Mouse (Mus musculus) cerebellum, postnatal 4 days (tissue): Measurements from ENCODE around the gene Gnao1.

ENCODE experiments used
- DNase-seq, 2 experiments: peaks; one replicate each; pipeline ENCODE4 v3.0.0; 2022; ENCODE audit warnings: low spot score in 2 of 2, mixed read lengths in 1 of 2

Gene Gnao1

DNA sequence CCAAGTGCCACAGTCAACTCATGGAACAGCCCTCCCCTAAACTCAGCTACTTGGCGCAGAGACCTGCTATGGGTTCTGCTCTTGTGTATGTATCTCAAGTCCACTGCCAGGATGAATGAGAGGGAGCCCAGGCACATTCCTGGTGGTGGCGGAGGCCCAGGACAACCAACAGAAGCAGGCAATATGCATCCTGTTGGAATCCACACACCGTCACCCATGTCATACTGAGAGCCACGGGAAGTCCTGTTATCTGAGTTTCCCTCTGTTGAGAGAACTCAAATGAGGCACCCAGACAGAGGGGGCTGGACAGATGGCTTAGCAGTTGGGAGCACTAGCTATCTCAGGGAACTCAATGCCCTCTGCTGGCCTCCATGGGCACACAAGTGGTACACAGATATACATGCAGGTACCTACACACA lies 131.9 kb downstream of the Gnao1 start:
- DNase-seq, result no peak

DNA sequence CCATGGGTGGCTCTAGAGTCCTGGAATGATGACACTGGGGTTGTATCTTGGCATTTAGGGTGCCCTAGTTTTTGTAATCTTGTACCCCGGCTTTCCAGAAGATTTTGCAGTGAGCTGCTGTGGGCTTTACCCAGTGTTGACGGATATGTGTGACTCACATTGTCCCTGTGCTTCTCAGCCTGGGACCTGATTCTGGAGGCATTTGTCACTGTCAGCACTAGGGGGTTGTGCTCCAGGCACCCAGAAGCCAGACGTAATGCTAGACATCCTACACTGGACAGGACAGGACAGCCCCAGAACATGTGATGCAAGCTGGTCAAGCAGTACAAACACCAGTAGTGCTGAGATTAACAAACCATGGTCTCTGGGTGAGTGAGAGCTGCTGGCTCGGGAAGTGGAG lies 136.0 kb downstream of the Gnao1 start:
- DNase-seq, result no peak

GRCm38 (mm10) chr8:93946397-93946796 lies 136.6 kb downstream of the Gnao1 start:
- no peak for DNase-seq

- no peak for DNase-seq
These were observed 140.4 kb downstream of the Gnao1 start for GRCm38 (mm10) chr8:93950133-93950532.

- no peak for DNase-seq
These were observed 142.7 kb downstream of the Gnao1 start for GRCm38 (mm10) chr8:93952511-93952910.

GRCm38 (mm10) chr8:93958402-93958801 lies 148.6 kb downstream of the Gnao1 start:
- DNase-seq, result no peak

GRCm38 (mm10) chr8:93960909-93961308 lies 151.1 kb downstream of the Gnao1 start:
- no peak for DNase-seq

GRCm38 (mm10) chr8:93968293-93968692 lies 158.5 kb downstream of the Gnao1 start:
- DNase-seq, result peak in 1 of 2 experiments; percentile 1

GRCm38 (mm10) chr8:93969626-93970340 lies 160.0 kb downstream of the Gnao1 start:
- peak; percentile 1 to 14 for DNase-seq

DNA sequence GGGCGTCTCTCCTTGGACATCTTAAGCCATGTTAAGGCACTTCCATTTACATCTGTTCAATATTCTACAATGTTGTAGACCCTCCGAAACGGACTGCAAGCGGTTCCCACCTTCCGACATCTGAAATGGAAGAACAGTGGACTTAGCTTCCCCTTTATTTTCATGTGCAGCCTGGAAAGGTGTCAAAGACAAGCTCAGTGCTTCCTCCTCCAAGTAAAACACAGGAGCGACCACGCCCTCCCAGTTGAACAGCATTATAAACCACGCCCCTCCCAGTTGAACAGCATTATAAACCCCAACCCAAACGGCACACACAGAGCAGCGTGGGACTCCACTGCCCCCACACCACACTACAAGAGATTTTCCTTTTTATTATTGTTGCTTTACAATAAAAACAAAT lies 161.7 kb downstream of the Gnao1 start:
- peak; percentile 1 to 10 for DNase-seq

DNA sequence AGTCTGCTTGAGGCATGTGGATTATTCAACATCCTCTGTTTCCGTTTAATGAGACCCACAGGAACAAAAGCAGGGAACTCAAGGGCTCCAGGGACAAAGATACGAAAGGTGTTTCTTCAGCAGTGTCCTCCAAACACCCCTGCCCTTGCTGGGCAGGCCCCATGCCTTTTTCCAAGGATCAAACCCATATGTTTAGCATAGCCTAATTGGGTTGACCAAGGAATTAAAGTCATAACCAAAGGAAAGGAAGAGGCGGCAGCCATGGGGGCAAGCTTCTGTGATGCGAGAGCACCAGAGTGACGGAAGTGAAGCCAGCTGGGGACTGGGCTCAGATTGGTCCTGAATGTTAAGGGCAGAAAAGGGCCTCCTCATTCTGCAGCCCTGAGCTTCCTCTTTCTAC lies 162.4 kb downstream of the Gnao1 start:
- peak; percentile 1 to 13 for DNase-seq

- DNase-seq, result peak; percentile 5 to 17
These were observed 163.4 kb downstream of the Gnao1 start for GRCm38 (mm10) chr8:93972971-93973734.

DNA sequence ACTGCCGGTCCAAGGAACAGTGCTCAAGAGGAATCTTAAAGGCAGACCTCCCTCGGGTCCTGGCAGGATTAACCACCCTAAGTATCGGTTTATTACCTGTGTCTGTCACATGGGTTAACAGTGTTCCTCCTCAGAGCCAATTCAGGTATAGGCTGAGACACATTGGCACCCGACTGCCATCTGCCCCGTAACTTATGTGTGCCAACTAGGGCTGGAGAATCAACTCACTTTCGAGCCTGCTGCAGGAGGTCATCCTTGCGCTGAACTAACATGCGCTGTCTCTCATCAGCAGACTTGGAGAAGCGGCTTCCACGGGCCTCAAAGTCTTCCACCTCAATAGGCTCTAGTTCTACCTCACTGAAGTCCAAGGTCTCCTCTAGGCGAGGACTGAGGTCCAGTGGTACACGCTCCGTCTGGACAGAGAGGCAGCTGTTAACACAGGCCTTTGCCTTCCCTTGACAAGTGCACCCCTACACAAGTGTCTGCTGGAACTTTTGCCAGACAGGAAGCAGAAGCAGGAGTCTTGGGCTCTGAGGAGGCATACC lies 164.1 kb downstream of the Gnao1 start:
- peak in 1 of 2 experiments; percentile 19 for DNase-seq

DNA sequence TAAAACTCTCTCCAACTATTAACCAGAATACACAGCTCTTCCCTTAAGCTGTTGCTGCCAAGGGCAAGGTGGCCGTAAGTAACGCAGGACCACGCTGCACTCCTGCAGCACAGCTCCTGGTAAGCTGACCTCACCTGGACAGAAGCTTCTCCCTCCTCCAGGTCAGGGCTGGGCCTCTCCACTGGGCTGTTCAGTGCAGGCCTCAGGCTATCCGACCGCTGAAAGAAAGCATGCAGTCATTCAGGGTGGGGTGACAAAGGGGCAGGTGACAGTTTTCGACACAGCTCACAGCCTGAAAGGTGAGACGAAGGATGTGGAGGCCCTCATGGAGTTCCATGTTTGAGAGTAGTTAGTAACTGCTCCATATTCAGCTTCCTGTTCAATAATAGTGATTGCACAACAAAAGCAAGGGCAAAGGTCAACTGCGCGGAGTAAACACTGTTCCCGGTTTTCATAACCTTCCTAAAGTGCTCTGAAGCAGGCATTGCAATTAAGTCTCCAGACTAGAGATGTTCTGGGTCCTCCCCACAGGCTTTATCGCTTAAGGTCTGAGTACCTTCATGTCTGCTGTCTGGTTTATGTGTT lies 164.9 kb downstream of the Gnao1 start:
- peak in 1 of 2 experiments; percentile 10 for DNase-seq

DNA sequence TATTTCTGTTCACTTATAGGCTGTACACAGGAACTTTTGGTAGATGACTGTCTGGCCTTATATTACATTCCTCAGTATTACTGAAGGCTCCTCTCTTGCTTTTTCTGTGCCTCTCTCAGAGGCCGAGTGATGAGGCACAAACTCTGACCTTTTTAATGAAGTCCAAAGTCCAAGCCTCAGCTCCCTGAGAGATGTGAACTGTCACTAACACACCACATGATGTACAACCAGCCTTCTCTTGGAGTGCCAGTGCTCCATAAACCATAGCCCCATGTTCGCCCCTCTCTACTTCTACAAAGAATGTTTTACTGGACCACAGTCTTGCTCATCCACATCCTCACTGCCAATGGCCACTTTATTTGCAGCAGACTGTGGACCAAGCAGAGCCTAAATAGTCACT lies 165.6 kb downstream of the Gnao1 start:
- peak in 1 of 2 experiments; percentile 5 for DNase-seq

GRCm38 (mm10) chr8:93976446-93977211 lies 166.9 kb downstream of the Gnao1 start:
- DNase-seq, result peak in 1 of 2 experiments; percentile 14

DNA sequence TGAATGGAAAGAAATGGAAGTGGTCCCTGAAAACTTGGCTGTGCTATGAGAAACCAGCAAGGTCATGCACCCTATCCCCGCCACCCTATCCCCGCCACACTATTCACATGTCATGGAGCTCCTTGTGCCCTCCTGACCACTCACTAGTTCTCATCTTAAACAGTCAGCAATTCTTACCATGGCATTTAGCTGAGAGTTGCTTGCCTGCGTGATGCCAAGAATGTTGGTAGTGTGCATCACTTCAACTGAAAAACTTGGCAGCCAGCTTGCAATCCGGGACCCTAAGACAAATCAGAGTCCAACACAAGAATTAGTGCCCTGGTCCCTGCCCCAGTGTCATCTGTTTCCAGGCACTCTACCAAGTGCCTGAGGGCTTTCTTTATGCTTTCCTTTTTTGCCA lies 170.4 kb downstream of the Gnao1 start:
- DNase-seq, result no peak

GRCm38 (mm10) chr8:93981679-93982215 lies 172.0 kb downstream of the Gnao1 start:
- no peak for DNase-seq

- DNase-seq, result no peak
These were observed 174.1 kb downstream of the Gnao1 start for GRCm38 (mm10) chr8:93983827-93984226.

DNA sequence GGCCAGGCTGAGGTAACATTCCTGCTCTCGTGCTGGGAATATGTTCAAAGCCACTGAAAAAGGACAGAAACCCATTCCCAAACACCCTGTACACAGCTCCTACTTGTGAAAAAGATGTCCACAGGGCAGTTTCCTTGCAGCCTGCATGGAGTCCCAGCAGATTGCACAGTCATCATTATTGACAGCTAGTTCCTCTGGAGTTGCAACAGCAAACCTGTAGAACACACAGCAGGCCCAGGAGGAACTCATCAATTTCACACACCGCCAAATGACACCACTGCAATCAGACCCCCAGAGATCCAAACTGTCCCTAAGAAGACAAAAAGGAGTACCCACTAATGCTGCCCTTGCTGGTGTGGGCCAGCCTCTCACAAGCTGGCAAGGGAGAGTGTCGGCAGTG lies 175.0 kb downstream of the Gnao1 start:
- no peak for DNase-seq

GRCm38 (mm10) chr8:93989739-93990138 lies 180.0 kb downstream of the Gnao1 start:
- no peak for DNase-seq
